Mouse (Mus musculus) kidney, postnatal 0 days (tissue): ENCODE measurements around the gene Nr5a1. TPM values are rescaled to one million over a fixed set of nuclear protein-coding genes. Genes with fewer than 3 reads are reported as not detected.
A peak's percentile ranks its signal among the peaks of the same experiment; 100 is the strongest.

Source experiments
- ATAC-seq: fragments of 200-750 bp; cut with Nextera tagmentation; replicated peaks from 2 replicates; pipeline ENCODE4 v1.8.0; 2017; ENCODE audit warnings: low read depth, moderate number of reproducible peaks, moderate TSS enrichment, moderate library complexity; ENCODE audit not compliant: low FRiP score
- DNase-seq: peaks from one replicate; pipeline ENCODE4 v3.0.0-alpha.2; 2016; ENCODE audit warnings: low spot score
- H3K27ac ChIP-seq: fragments of 300-500 bp; sonication (generic); 2 replicates; pipeline ENCODE4 v1.5.1; 2014; ENCODE audit warnings: mild to moderate bottlenecking
- H3K27me3 ChIP-seq: fragments of 300-500 bp; sonication (generic); 2 replicates; pipeline ENCODE4 v1.6.1; 2014; ENCODE audit warnings: low read length, mixed read lengths; ENCODE audit not compliant: insufficient read depth
- H3K36me3 ChIP-seq: fragments of 300-500 bp; sonication (generic); 2 replicates; pipeline ENCODE4 v1.6.1; 2014; ENCODE audit warnings: low read length, mixed read lengths; ENCODE audit not compliant: insufficient read depth
- H3K4me1 ChIP-seq: fragments of 300-500 bp; sonication (generic); replicated peaks from 2 replicates; pipeline ENCODE4 v1.6.1; 2014; ENCODE audit warnings: antibody characterized with exemption, low read length, mixed read lengths; ENCODE audit not compliant: insufficient read depth
- H3K4me2 ChIP-seq: fragments of 300-500 bp; sonication (generic); 2 replicates; pipeline ENCODE4 v1.6.1; 2014; ENCODE audit warnings: mild to moderate bottlenecking, low read length, moderate library complexity, mixed read lengths
- H3K4me3 ChIP-seq: fragments of 300-500 bp; sonication (generic); replicated peaks from 2 replicates; pipeline ENCODE4 v1.5.1; 2014; ENCODE audit warnings: low read depth, low read length
- H3K9ac ChIP-seq: fragments of 300-500 bp; sonication (generic); 2 replicates; pipeline ENCODE4 v1.6.1; 2014; ENCODE audit warnings: low read depth, low read length
- H3K9me3 ChIP-seq: fragments of 300-500 bp; sonication (generic); replicated peaks from 2 replicates; pipeline ENCODE4 v1.6.1; 2016; ENCODE audit warnings: low read length, inconsistent platforms, mixed read lengths
- CTCF ChIP-seq: IDR thresholded peaks from 2 replicates; pipeline ENCODE4 v1.5.1; 2016; ENCODE audit warnings: antibody characterized with exemption, low read depth, mild to moderate bottlenecking, moderate library complexity
- WGBS: fragments of 180-500 bp; shearing (Covaris S2); extraction: QIAGEN DNeasy Blood & Tissue Kit; methylation state at CpG from one replicate; pipeline ENCODE4 v1.1.7; 2014; 5-methylcytosine and 5-hydroxymethylcytosine counted together
- polyA plus RNA-seq: library from polyadenylated mRNA; unstranded; fragments of >200 nt; fragmentation: Nextera tagmentation; extraction: Ambion mirVana; gene quantifications from 2 replicates; pipeline ENCODE4 v1.2.1, GENCODE M21; 2015

Gene Nr5a1
- polyA plus RNA-seq, 1 experiment from 2014 or later: 0.36 TPM

DNA sequence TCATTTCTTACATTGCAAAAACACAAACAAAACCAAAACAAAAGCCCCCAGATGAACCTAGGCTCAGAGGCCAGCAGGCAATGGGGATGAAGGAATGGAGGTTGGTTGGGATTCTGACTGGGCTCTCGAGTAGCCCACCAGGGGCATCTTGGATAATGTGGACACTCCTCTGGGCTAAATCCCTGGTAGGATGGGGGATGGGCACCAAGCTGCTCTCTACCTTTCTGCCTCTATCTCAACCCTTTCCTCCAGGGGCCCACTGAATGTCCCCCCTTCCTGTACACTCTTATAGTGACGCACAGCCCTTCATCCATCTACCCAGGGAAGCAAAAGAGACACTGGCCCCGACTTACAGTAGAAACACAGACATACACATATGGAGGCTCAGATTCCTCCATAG is 746 bp downstream of the Nr5a1 start:
- ATAC-seq: no peak
- DNase-seq: no peak
- H3K27me3 ChIP-seq: peaks cover 44% of the 10 kb centered on the region
- no peak overlapping the region for H3K9ac ChIP-seq
- no peaks in the 10 kb centered on the region for H3K9me3 ChIP-seq
- no peak for TF ChIP-seq CTCF
- H3K4me3 ChIP-seq: no peak overlapping the region
- no peak overlapping the region for H3K27ac ChIP-seq
- 78% methylated on average over 3 of the region's 3 CpGs for WGBS
- H3K4me2 ChIP-seq: no peak overlapping the region
- H3K36me3 ChIP-seq: no peaks in the 10 kb centered on the region
- peaks cover 21% of the 10 kb centered on the region; the same call in 1 of the 2 replicates for H3K4me1 ChIP-seq

DNA sequence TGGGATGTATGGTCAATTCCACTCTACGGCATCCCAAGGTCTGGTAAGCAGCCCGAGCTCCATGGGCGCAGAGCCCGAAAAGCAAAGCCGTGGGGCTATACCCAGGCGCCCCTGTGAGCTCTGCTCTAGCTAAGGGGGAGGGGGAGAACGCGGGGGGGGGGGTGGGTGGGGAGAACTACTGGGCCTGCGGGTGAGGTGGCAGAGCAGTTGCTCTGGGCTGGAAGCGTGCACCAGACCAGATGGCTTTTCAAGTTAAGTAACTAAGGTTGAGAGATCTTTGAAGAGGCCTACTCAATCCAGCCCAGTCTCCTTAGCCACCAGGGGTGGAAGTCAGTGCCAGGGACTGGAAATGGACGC is 1.6 kb downstream of the Nr5a1 start:
- TF ChIP-seq CTCF: no peak
- no peaks in the 10 kb centered on the region for H3K9me3 ChIP-seq
- peaks cover 21% of the 10 kb centered on the region; the same call in 1 of the 2 replicates for H3K4me1 ChIP-seq
- no peak overlapping the region for H3K27ac ChIP-seq
- WGBS: 44% methylated on average over 11 of the region's 11 CpGs
- H3K9ac ChIP-seq: no peak overlapping the region
- ATAC-seq: no peak
- no peak for DNase-seq
- no peaks in the 10 kb centered on the region for H3K36me3 ChIP-seq
- no peak overlapping the region for H3K4me2 ChIP-seq
- peaks cover 53% of the 10 kb centered on the region for H3K27me3 ChIP-seq
- H3K4me3 ChIP-seq: no peak overlapping the region

DNA sequence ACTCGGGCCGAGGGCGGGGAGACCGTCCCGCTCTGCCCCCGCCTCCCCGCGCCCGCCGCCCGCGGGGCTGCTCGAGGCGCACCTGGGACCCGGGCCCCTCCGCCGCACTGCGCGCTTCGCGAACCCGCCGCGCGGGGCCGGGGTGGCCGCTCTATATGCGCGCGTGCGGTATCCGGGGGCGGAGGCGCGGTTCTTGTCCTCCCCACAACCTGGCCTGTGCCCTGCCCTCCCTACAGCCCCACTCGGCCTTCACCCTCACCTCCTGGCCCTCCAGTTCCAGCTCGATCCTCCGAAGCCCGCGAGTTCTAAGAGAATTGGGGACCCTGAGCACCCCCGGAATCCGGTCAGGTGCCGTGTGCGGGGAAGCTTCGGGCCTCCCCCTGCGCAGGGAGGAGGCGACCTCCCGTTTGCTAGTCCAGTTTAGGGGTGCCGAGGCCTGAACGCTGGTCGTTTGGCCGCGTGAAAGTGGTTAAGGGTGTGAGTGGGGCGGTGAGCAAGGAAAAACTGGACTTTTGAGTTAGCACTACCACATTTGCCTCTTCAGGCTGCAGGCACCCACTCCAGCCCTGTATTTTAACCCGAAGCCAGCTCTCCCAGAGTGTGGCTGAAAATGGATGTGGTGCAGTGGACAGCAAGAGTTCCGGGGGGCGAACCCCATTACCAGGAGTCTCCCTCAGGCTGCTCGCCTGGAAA is 2.1 kb downstream of the Nr5a1 start:
- Histone ChIP-seq H3K27me3 (peaks cover 55% of the 10 kb centered on the region), H3K9ac (no peak overlapping the region), H3K4me3 (peak overlapping the region; percentile 31), H3K9me3 (no peaks in the 10 kb centered on the region), H3K36me3 (no peaks in the 10 kb centered on the region), H3K4me2 (peak overlapping the region; percentile 56), H3K27ac (no peak overlapping the region), H3K4me1 (peaks cover 21% of the 10 kb centered on the region; the same call in 1 of the 2 replicates)
- 8% methylated on average over 40 of the region's 58 CpGs for WGBS
- ATAC-seq (no peak), DNase-seq (no peak)
- no peak for TF ChIP-seq CTCF

DNA sequence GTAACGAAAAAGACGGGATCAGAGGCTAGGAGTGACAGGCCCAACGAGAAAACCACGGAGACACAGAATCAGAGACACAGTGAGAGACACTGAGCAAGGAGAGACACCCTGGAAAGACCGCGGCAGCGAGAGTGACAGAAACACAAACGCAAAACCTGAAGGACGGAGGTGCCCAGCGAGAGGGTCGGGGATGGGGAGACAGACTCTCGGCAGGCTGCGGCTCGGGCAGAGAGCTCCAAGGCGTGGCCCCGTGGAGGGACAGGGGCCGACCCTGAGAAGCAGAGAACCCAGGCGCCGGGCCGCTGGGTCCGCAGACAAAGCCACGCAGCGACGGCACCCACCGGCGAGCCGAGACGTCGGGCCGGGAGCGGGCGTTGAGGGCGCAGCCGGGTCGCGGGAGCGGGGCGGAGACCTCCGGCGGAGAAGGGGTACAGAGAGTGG is 2.9 kb downstream of the Nr5a1 start:
- DNase-seq (no peak), ATAC-seq (no peak)
- 1% methylated on average over 40 of the region's 40 CpGs for WGBS
- Histone ChIP-seq H3K27me3 (peaks cover 55% of the 10 kb centered on the region), H3K36me3 (no peaks in the 10 kb centered on the region), H3K4me1 (peaks cover 21% of the 10 kb centered on the region; the same call in 1 of the 2 replicates), H3K9ac (no peak overlapping the region), H3K9me3 (no peaks in the 10 kb centered on the region), H3K4me2 (peak overlapping the region; percentile 56), H3K27ac (no peak overlapping the region), H3K4me3 (peak overlapping the region; percentile 31)
- TF ChIP-seq CTCF: no peak

DNA sequence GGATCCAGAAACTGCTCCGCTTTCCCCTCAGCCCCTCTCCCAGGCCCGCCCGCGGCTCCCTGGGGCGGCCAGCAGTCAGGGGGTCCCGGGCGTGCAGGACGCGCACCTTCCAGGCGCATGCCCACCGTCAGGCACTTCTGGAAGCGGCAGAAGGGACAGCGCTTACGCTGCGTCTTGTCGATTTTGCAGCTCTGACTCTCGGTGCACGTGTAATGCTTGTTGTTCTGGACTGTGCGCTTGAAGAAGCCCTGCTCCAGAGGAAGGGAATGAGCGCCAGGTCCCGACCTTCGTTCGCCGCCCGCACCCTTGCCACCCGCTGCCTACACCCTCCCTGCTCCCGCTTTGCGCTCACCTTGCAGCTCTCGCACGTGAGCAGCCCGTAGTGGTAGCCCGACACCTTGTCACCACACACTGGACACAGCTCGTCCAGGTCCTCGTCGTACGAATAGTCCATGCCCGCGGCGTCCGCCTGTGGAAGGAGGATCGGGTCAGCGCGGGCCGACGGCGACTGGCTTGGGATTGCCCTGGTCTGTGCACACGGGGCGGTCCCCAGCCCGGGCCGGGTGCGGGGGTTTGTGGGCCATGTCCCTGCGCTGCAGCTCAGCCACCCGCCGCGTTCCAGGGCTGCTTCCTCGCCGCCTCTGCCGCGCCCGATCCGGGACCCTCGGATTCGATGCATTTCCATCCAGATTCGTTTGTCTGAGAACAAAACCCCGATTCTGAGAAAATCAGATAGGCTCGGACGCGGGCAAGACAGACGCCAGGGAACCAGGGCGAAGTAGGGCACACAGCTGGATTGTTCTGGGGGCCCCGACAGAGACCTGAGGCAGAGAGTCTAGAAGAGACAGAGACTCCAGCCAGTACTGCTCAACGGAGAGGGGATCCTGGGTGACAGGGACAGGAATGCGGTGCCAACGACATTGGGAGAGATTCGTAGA is 3.8 kb downstream of the Nr5a1 start:
- no peak for DNase-seq
- no peak overlapping the region for H3K9ac ChIP-seq

More for the DNA sequence above, 3.8 kb downstream of the Nr5a1 start:
- H3K9me3 ChIP-seq: no peaks in the 10 kb centered on the region
- H3K36me3 ChIP-seq: no peaks in the 10 kb centered on the region
- peak overlapping the region; percentile 51 for H3K4me2 ChIP-seq
- ATAC-seq: peak; percentile 26; the same call in 1 of the 2 replicates
- H3K27ac ChIP-seq: no peak overlapping the region
- peaks cover 21% of the 10 kb centered on the region; the same call in 1 of the 2 replicates for H3K4me1 ChIP-seq
- whole genome bisulfite sequencing: 2% methylated on average over 75 of the region's 75 CpGs
- H3K4me3 ChIP-seq: peak overlapping the region; percentile 24
- H3K27me3 ChIP-seq: peaks cover 59% of the 10 kb centered on the region
- no peak for TF ChIP-seq CTCF
